ENCODE assay signal across 8 mouse cellular contexts in genomic region chr19:45030746-45031693, GRCm38 (mm10). TPM values are rescaled to one million over a fixed set of nuclear protein-coding genes. Genes with fewer than 3 reads are reported as not detected.
A peak's percentile ranks its signal among the peaks of the same experiment; 100 is the strongest.
DNase-seq lines count a peak whose midpoint lies in the region; ATAC-seq and TF ChIP-seq lines count a peak whose summit lies in the region.

No protein-coding gene starts in this region.

- peaks cover 42% of the 10 kb centered on the region for H3K27me3 ChIP-seq in E14TG2a.4 (ENCODE audit: insufficient read depth, low read length)
- H3K27me3 ChIP-seq in forebrain, embryonic 10.5 days (ENCODE audit: poor library complexity, severe bottlenecking): peaks cover 10% of the 10 kb centered on the region
- H3K27me3 ChIP-seq in heart, embryonic 15.5 days: peaks cover 4% of the 10 kb centered on the region; the same call in 1 of the 2 replicates
- H3K27me3 ChIP-seq in liver, embryonic 15.5 days: peaks cover 4% of the 10 kb centered on the region; the same call in 1 of the 2 replicates

- no peaks in the 10 kb centered on the region for H3K9me3 ChIP-seq in E14TG2a.4 (ENCODE audit: low read length)
- no peaks in the 10 kb centered on the region for H3K9me3 ChIP-seq in forebrain, embryonic 10.5 days
- H3K9me3 ChIP-seq in heart, embryonic 15.5 days (replicated peaks): no peaks in the 10 kb centered on the region
- no peaks in the 10 kb centered on the region for H3K9me3 ChIP-seq in liver, embryonic 15.5 days (replicated peaks)

- H3K4me1 ChIP-seq in E14TG2a.4 (replicated peaks; ENCODE audit: low read depth, low read length): peaks cover 71% of the 10 kb centered on the region
- peaks cover 62% of the 10 kb centered on the region for H3K4me1 ChIP-seq in forebrain, embryonic 10.5 days
- H3K4me1 ChIP-seq in heart, embryonic 15.5 days (replicated peaks): peaks cover 39% of the 10 kb centered on the region
- peaks cover 18% of the 10 kb centered on the region for H3K4me1 ChIP-seq in liver, embryonic 15.5 days (replicated peaks)

- H3K36me3 ChIP-seq in E14TG2a.4 (ENCODE audit: insufficient read depth, low read length): peaks cover 17% of the 10 kb centered on the region
- H3K36me3 ChIP-seq in forebrain, embryonic 10.5 days (replicated peaks): peaks cover 30% of the 10 kb centered on the region
- H3K36me3 ChIP-seq in heart, embryonic 15.5 days: peaks cover 24% of the 10 kb centered on the region
- H3K36me3 ChIP-seq in liver, embryonic 15.5 days (replicated peaks): peaks cover 6% of the 10 kb centered on the region; the same call in 1 of the 2 replicates

- peak overlapping the region; percentile 27; the same call in 1 of the 2 replicates for H3K27ac ChIP-seq in forebrain, embryonic 10.5 days
- peak overlapping the region; percentile 35 for H3K27ac ChIP-seq in heart, embryonic 15.5 days
- H3K27ac ChIP-seq in liver, embryonic 15.5 days (replicated peaks): no peak overlapping the region

- DNase-seq in c-Kit-negative CD71-positive TER-119-positive erythroid progenitor cells, embryonic 14.5 days (ENCODE audit: low read depth, low spot score): peak; percentile 69
- peak; percentile 79 for DNase-seq in forebrain, embryonic 10.5 days (ENCODE audit: extremely low spot score, low spot score)
- DNase-seq in kidney, postnatal 10 days: peak; percentile 91
- peak; percentile 71 for DNase-seq in neural tube, embryonic 10.5 days (ENCODE audit: extremely low spot score, low spot score)
- DNase-seq in telencephalon, adult 2 months (ENCODE audit: low read depth, low spot score): peak; percentile 84

- H3K4me2 ChIP-seq in heart, embryonic 15.5 days: peak overlapping the region; percentile 57
- peak overlapping the region; percentile 53 for H3K4me2 ChIP-seq in liver, embryonic 15.5 days

- peak; percentile 40 for ATAC-seq in heart, embryonic 15.5 days (replicated peaks; ENCODE audit: insufficient number of reproducible peaks, insufficient read depth, low FRiP score, low read depth)
- no peak for ATAC-seq in liver, embryonic 15.5 days (ENCODE audit: insufficient read depth)

- 41% methylated on average over 20 of the region's 20 CpGs for WGBS in forebrain, embryonic 10.5 days
- WGBS in heart, embryonic 15.5 days: 36% methylated on average over 20 of the region's 20 CpGs
- WGBS in liver, embryonic 15.5 days (ENCODE audit: insufficient replicate concordance): 35% methylated on average over 20 of the region's 20 CpGs

- H3K4me3 ChIP-seq in E14TG2a.4 (replicated peaks; ENCODE audit: low read length): no peak overlapping the region
- peak overlapping the region; percentile 27; the same call in 1 of the 2 replicates for H3K4me3 ChIP-seq in forebrain, embryonic 10.5 days
- peak overlapping the region; percentile 16 for H3K4me3 ChIP-seq in heart, embryonic 15.5 days
- H3K4me3 ChIP-seq in liver, embryonic 15.5 days (replicated peaks): peak overlapping the region; percentile 21; the same call in 1 of the 2 replicates

- peak; percentile 82 for TF ChIP-seq CTCF in E14TG2a.4 (conservative IDR thresholded peaks at IDR 0.05; ENCODE audit: low read length)

- H3K9ac ChIP-seq in heart, embryonic 15.5 days: no peak overlapping the region
- H3K9ac ChIP-seq in liver, embryonic 15.5 days: no peak overlapping the region

RNA-seq across cellular contexts. Expression of gene Pdzd7, which starts 14.5 kb away (rescaled TPM):
- polyA plus RNA-seq in forebrain, embryonic 10.5 days (2016; fragmentation: Nextera tagmentation; extraction: Ambion mirVana): 0.15 and 0.25 TPM in 2 replicates
- 0.11 and 0.16 TPM in 2 replicates for polyA plus RNA-seq in heart, embryonic 15.5 days (2015; fragmentation: Nextera tagmentation; extraction: Ambion mirVana)
- not detected in 2 replicates for polyA plus RNA-seq in liver, embryonic 15.5 days (2015; fragmentation: Nextera tagmentation; extraction: Ambion mirVana)

RNA-seq across cellular contexts. Expression of gene Sfxn3, which starts 16.3 kb away (rescaled TPM):
- polyA plus RNA-seq in forebrain, embryonic 10.5 days (2016; fragmentation: Nextera tagmentation; extraction: Ambion mirVana): 6.3 and 6.9 TPM in 2 replicates
- polyA plus RNA-seq in heart, embryonic 15.5 days (2015; fragmentation: Nextera tagmentation; extraction: Ambion mirVana): 16.1 and 22.1 TPM in 2 replicates
- 2.9 and 3.1 TPM in 2 replicates for polyA plus RNA-seq in liver, embryonic 15.5 days (2015; fragmentation: Nextera tagmentation; extraction: Ambion mirVana)

RNA-seq across cellular contexts. Expression of gene Lzts2, which starts 16.8 kb away (rescaled TPM):
- polyA plus RNA-seq in forebrain, embryonic 10.5 days (2016; fragmentation: Nextera tagmentation; extraction: Ambion mirVana): 47.9 and 52.4 TPM in 2 replicates
- polyA plus RNA-seq in heart, embryonic 15.5 days (2015; fragmentation: Nextera tagmentation; extraction: Ambion mirVana): 44.5 and 56.9 TPM in 2 replicates
- 6.8 and 7.7 TPM in 2 replicates for polyA plus RNA-seq in liver, embryonic 15.5 days (2015; fragmentation: Nextera tagmentation; extraction: Ambion mirVana)

RNA-seq across cellular contexts. Expression of gene Mrpl43, which starts 24.8 kb away (rescaled TPM):
- 71.4 and 75.0 TPM in 2 replicates for polyA plus RNA-seq in forebrain, embryonic 10.5 days (2016; fragmentation: Nextera tagmentation; extraction: Ambion mirVana)
- polyA plus RNA-seq in heart, embryonic 15.5 days (2015; fragmentation: Nextera tagmentation; extraction: Ambion mirVana): 60.2 and 60.7 TPM in 2 replicates
- polyA plus RNA-seq in liver, embryonic 15.5 days (2015; fragmentation: Nextera tagmentation; extraction: Ambion mirVana): 27.4 and 28.8 TPM in 2 replicates

RNA-seq across cellular contexts. Expression of gene Twnk, which starts 25.6 kb away (rescaled TPM):
- polyA plus RNA-seq in forebrain, embryonic 10.5 days (2016; fragmentation: Nextera tagmentation; extraction: Ambion mirVana): 34.5 and 35.8 TPM in 2 replicates
- polyA plus RNA-seq in heart, embryonic 15.5 days (2015; fragmentation: Nextera tagmentation; extraction: Ambion mirVana): 19.4 TPM in 2 replicates
- 10.4 and 13.4 TPM in 2 replicates for polyA plus RNA-seq in liver, embryonic 15.5 days (2015; fragmentation: Nextera tagmentation; extraction: Ambion mirVana)
